Mouse (Mus musculus) cortical plate, adult 2 months (tissue): ENCODE data around the gene Irgc1. TPM values are rescaled to one million over a fixed set of nuclear protein-coding genes. Genes with fewer than 3 reads are reported as not detected.

ENCODE experiments used
- H3K27ac ChIP-seq: fragments of 200-500 bp; 2 replicates; pipeline ENCODE4 v1.5.1; 2012; ENCODE audit warnings: low read length, control low read depth, inconsistent platforms; ENCODE audit not compliant: insufficient read depth
- H3K4me1 ChIP-seq: fragments of 200-500 bp; 2 replicates; pipeline ENCODE4 v1.6.1; 2011; ENCODE audit warnings: low read length; ENCODE audit not compliant: control insufficient read depth, insufficient read depth
- H3K4me3 ChIP-seq: fragments of 200-500 bp; 2 replicates; pipeline ENCODE4 v1.5.1; 2011; ENCODE audit warnings: mild to moderate bottlenecking, low read length, control low read depth; ENCODE audit not compliant: insufficient read depth
- CTCF ChIP-seq: fragments of 200-500 bp; IDR thresholded peaks from 2 replicates; pipeline ENCODE4 v1.5.1; 2011; ENCODE audit warnings: mild to moderate bottlenecking, control low read depth, low read length; ENCODE audit not compliant: insufficient read depth; ENCODE audit errors: extremely low read depth
- POLR2A ChIP-seq: fragments of 200-500 bp; IDR thresholded peaks from 2 replicates; pipeline ENCODE4 v1.6.1; 2011; ENCODE audit warnings: mild to moderate bottlenecking, low read length, control low read depth; ENCODE audit not compliant: insufficient read depth; ENCODE audit errors: extremely low read depth
- polyA plus RNA-seq: library from polyadenylated mRNA; depleted of rRNA; stranded (reverse); fragments of >200 nt; gene quantifications from 2 replicates; pipeline ENCODE4 v1.2.3, GENCODE M21; 2012

Gene Irgc1
- polyA plus RNA-seq, 1 experiment: 1.4 TPM

- Histone ChIP-seq H3K4me3 (no peak overlapping the region), H3K4me1 (peaks cover 1% of the 10 kb centered on the region; the same call in 1 of the 2 replicates), H3K27ac (no peak overlapping the region)
- no peak for TF ChIP-seq POLR2A
Measured at GRCm38 (mm10) chr7:24474811-24475506, 22.9 kb upstream of the Irgc1 start.

- TF ChIP-seq CTCF: peak; percentile 98
- no peak for TF ChIP-seq POLR2A
- Histone ChIP-seq H3K4me3 (no peak overlapping the region), H3K27ac (no peak overlapping the region), H3K4me1 (peaks cover 1% of the 10 kb centered on the region; the same call in 1 of the 2 replicates)
Measured at GRCm38 (mm10) chr7:24473913-24474529, 21.9 kb upstream of the Irgc1 start.

GRCm38 (mm10) chr7:24472937-24473336 is 20.8 kb upstream of the Irgc1 start:
- TF ChIP-seq CTCF: peak; percentile 61
- no peak for TF ChIP-seq POLR2A
- H3K4me3 ChIP-seq: no peak overlapping the region

GRCm38 (mm10) chr7:24472442-24472841 is 20.3 kb upstream of the Irgc1 start:
- no peak overlapping the region for H3K27ac ChIP-seq
- TF ChIP-seq CTCF: no peak
- TF ChIP-seq POLR2A: no peak
- no peak overlapping the region for H3K4me3 ChIP-seq
- peaks cover 1% of the 10 kb centered on the region; the same call in 1 of the 2 replicates for H3K4me1 ChIP-seq

More at GRCm38 (mm10) chr7:24472937-24473336, 20.8 kb upstream of the Irgc1 start:
- Histone ChIP-seq H3K4me1 (peaks cover 1% of the 10 kb centered on the region; the same call in 1 of the 2 replicates), H3K27ac (no peak overlapping the region)

GRCm38 (mm10) chr7:24470356-24470755 is 18.3 kb upstream of the Irgc1 start:
- peaks cover 1% of the 10 kb centered on the region; the same call in 1 of the 2 replicates for H3K4me1 ChIP-seq
- H3K27ac ChIP-seq: no peak overlapping the region

GRCm38 (mm10) chr7:24469126-24469525 is 17.0 kb upstream of the Irgc1 start:
- H3K4me1 ChIP-seq: no peaks in the 10 kb centered on the region
- TF ChIP-seq POLR2A (no peak), CTCF (no peak)
- H3K27ac ChIP-seq: no peak overlapping the region
- H3K4me3 ChIP-seq: no peak overlapping the region

More at GRCm38 (mm10) chr7:24470356-24470755, 18.3 kb upstream of the Irgc1 start:
- TF ChIP-seq POLR2A (no peak), CTCF (no peak)
- H3K4me3 ChIP-seq: no peak overlapping the region

- H3K4me3 ChIP-seq: no peak overlapping the region
- TF ChIP-seq CTCF: no peak
- no peaks in the 10 kb centered on the region for H3K4me1 ChIP-seq
- no peak overlapping the region for H3K27ac ChIP-seq
Measured at GRCm38 (mm10) chr7:24467886-24468285, 15.8 kb upstream of the Irgc1 start.

- Histone ChIP-seq H3K4me3 (no peak overlapping the region), H3K27ac (no peak overlapping the region), H3K4me1 (no peaks in the 10 kb centered on the region)
- TF ChIP-seq CTCF: no peak
- no peak for TF ChIP-seq POLR2A
Measured at GRCm38 (mm10) chr7:24466835-24467234, 14.7 kb upstream of the Irgc1 start.

GRCm38 (mm10) chr7:24462388-24463319 is 10.6 kb upstream of the Irgc1 start, which contains the start of gene Plaur:
TSS of gene Plaur (plus strand) at chr7:24462484.
- Histone ChIP-seq H3K4me3 (no peak within 1 kb of the TSS), H3K27ac (no peak within 1 kb of the TSS), H3K4me1 (no peaks in the 10 kb centered on the region)
- TF ChIP-seq POLR2A: no peak
- no peak for TF ChIP-seq CTCF
